Mouse (Mus musculus) heart, postnatal 14 days (tissue): ENCODE measurements around the gene Pes1. TPM values are rescaled to one million over a fixed set of nuclear protein-coding genes. Genes with fewer than 3 reads are reported as not detected.
"Not testable (repeated sequence)": the region's sequence is repeated elsewhere in the genome, so short reads cannot be mapped to it uniquely, and the experiment has no call there.

Source experiments
- DNase-seq, 2 experiments: peaks; one replicate each; pipeline ENCODE4 v3.0.0; 2021 to 2022
- intact Hi-C: fragments of 180-260 bp; cut with DNase I; formaldehyde crosslinking; loops from one replicate; pipeline ENCODE4 v1.15.1; 2025
- long read RNA-seq, 2 experiments: library from polyadenylated mRNA; stranded (forward); transcript quantifications; one replicate each; pipeline ENCODE4 v2.0.0; 2021
- total RNA-seq, 2 experiments: library from RNA; stranded (reverse); gene quantifications; 2 replicates each; pipeline ENCODE4 v1.2.3; 2021

Gene Pes1
- total RNA-seq = 10 to 100 TPM; 26.2 to 27.8 TPM
- long read RNA-seq, experiment 1, transcript Pes1-201 (15 exons, 2,911 nt) = major isoform, 19 of 20 reads
- long read RNA-seq, experiment 1, partial matches to known transcripts = 0 of 20 reads
- long read RNA-seq, experiment 1, other reads (novel, unspliced or antisense) = 1 of 20 reads
- long read RNA-seq, experiment 2, transcript Pes1-201 (15 exons, 2,911 nt) = major isoform, 17 of 18 reads
- long read RNA-seq, experiment 2, partial matches to known transcripts = 1 of 18 reads
- long read RNA-seq, experiment 2, other reads (novel, unspliced or antisense) = 0 of 18 reads

GRCm38 (mm10) chr11:3963610-3964415, at the start of gene Pes1:
TSS of gene Pes1 (plus strand) at chr11:3963975.
- DNase-seq = peak; percentile 77 to 82
- intact Hi-C loops = no loop called here

DNA sequence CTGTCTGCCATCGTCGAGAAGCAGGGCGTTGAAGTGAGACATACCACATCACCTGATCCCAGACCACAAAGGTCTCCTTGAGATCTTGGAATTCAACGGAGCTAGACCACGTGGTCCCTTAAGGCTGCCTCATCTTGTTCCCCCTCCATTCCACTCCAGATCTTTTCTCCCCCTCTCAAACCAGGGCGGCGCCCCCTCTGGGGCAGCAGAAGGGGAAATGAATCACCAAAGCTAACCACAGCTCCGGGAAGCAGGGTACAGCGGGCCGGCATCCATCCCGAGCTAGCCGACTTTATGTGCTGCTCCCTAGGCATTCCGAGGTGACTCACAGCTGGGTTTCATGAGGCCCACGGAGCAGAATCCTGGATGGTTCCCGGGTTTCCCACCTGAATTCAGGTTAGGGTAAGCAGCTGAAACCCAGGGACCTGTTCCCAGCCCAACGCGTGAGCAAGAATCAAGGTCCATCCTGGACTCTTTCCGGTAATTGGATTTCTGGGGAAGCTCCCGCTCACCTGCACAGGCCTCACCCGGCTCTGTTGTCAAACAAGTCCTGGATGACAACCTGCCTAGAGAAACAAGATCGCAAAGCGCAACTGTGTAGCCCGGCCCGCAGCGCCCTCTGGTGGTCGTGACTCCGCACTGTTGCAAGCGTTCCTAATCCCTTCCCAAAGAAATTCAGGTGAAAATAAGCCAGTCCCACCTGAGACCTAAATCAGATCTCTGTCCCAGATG, 49.5 kb upstream of the Pes1 start, which contains the start of gene Slc35e4:
TSS of gene Slc35e4 (minus strand) at position 556 of the 732 bp plus-strand sequence.
- peak; percentile 86 to 90 for DNase-seq
- intact Hi-C loops = loop anchor here (2.0 kb wide), 2 partner anchors 33 to 107 kb away; no protein-coding TSS in a partner anchor

DNA sequence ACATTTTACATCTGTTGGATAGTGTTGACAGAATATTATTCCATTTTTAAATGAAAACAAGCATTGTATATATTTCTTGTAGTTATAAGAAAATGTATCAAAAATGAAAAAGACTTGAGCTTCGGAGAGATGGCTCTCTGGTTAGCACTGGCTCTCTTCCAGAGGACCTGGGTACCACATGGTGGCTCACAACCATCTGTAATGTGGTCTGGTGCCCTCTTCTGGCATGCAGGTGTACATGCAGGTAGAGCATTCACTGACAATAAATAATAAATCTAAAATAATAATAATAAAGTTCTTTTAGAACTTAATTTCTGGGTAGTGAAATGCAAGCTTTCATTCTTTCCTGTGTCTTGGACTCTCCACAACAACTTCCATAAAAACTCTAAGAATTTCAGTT, 45.0 kb upstream of the Pes1 start:
- intact Hi-C loops = no loop called here
- peak in 1 of 2 experiments; percentile 37 for DNase-seq

DNA sequence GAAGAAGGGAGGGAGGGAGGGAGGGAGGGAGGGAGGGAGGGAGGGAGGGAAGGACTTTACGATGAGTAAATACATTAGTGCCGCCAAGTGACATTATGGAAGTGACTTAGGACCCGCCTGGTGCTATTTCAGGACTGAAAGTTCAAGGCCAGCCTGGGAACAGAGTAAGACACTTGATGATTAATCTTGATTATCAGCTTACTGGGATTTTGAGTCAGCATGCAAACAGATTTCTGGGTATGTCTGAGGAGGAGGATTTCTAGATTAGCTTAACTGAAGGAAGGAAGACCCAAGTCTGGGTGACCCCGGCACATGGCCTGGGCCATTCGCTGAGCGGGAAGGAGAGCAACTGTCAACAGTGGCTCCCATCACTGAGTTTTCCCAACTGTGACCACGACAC, 43.3 kb upstream of the Pes1 start:
- intact Hi-C loops = no loop called here
- DNase-seq = no peak

- intact Hi-C loops = no loop called here
- DNase-seq = peak; percentile 30 to 57
Observed at GRCm38 (mm10) chr11:3921281-3921850, 42.4 kb upstream of the Pes1 start.

DNA sequence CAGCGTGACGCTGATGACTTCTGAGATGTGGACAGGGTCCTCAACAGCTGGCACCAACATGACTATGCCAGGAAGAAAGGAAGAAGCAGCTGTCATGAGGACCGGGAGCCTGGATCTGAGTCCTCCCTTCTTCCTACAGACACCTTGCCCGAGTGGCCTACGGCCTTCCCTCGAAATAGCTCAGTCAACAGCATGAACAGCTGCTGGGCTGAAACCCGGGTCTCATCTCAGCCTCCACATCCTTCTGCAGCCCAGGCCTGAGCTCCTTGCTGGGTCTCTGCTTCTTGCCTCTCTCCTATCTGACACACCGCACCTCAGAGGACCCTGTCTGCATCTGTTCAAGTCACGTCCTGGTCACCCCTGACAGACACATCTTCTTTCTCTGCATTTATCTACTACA, 41.7 kb upstream of the Pes1 start:
- no peak for DNase-seq
- intact Hi-C loops = no loop called here

GRCm38 (mm10) chr11:3922731-3923130, 41.0 kb upstream of the Pes1 start:
- intact Hi-C loops = no loop called here
- no peak for DNase-seq

DNA sequence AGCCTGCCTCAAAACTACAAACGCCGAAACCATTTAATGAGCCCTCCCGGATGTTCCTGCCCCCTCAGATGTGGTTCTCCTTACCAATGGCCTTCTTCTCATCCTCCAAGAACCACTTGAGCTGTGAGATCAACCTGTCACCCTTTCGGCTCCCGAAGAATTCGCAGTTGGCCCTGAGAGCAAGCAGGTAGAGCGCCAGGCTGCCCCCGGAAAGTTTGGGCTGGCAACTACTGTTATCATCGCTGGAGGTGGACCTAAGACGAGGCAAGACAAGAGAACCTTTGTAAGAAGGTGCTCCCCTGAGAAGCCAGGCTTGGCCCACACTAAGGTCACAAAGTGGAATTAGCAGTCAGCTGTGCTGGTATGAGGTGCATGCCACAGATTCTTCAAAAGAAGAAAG, 37.9 kb upstream of the Pes1 start:
- intact Hi-C loops = no loop called here
- no peak for DNase-seq

DNA sequence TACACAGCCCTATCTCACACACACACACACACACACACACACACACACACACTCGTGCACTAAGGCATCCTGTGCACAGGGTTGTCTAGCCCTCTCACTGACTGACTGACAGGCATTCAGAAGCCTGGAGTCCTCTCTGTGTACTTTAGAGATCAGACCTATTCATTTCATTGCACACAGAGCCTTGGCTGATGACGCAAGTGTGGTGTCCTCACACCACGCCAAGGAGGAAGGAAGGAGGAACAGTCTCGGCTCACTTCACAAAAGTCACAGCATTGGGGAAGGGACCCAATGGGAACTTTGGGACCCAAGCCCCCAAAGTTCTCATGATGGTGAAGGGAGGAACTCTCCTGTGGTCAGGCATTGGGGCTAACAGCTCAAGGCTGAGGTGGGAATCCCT, 33.8 kb upstream of the Pes1 start:
- intact Hi-C loops = no loop called here
- no peak for DNase-seq

DNA sequence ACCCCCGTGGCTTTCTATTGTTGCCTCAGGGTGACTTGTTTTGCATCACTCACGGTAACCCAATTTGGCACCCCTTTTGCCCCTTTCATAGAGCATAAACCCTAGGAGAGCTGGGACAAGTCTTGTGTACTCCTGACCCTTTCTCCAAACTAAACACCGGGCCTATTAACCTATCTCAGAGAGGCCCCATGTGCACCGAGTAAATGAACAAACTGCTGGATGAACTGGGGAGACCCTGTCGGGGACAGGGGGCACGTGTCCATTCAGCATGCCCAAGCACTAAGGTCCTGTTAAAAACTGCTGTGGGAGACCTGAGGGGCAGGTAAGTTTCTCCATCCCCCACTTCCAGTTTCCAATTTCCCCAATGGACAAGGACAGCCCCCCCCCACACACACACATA, 32.8 kb upstream of the Pes1 start:
- DNase-seq = no peak
- intact Hi-C loops = no loop called here

- peak; percentile 88 to 91 for DNase-seq
- intact Hi-C loops = no loop called here
Observed at GRCm38 (mm10) chr11:3931511-3932211, 32.1 kb upstream of the Pes1 start, which contains the start of gene Tcn2. TSS of gene Tcn2 (minus strand) at chr11:3932159.

GRCm38 (mm10) chr11:3933756-3934285, 30.0 kb upstream of the Pes1 start:
- DNase-seq = no peak
- intact Hi-C loops = no loop called here

DNA sequence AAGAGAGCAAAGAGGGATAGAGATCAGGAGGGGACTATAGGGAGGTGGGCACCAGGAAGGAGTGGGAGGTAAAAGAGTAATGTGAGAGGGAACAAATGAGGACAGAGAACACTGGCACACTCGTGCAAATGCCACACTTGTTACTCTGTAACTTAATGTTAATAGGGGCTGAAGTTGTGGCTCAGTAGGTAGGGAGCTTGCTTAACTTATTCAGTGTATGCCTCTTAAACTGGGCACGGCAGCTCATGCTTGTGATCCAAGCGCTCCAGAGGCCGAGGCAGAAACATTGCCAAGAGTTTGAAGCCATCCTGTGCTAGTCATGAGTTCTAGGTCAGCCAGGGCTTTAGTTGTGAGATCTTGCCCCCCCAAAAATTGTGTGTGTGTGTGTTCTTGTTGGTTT, 28.6 kb upstream of the Pes1 start:
- DNase-seq = no peak

GRCm38 (mm10) chr11:3936318-3936717, 27.5 kb upstream of the Pes1 start:
- no peak for DNase-seq
- intact Hi-C loops = no loop called here

More for the DNA sequence above, 28.6 kb upstream of the Pes1 start:
- intact Hi-C loops = no loop called here

DNA sequence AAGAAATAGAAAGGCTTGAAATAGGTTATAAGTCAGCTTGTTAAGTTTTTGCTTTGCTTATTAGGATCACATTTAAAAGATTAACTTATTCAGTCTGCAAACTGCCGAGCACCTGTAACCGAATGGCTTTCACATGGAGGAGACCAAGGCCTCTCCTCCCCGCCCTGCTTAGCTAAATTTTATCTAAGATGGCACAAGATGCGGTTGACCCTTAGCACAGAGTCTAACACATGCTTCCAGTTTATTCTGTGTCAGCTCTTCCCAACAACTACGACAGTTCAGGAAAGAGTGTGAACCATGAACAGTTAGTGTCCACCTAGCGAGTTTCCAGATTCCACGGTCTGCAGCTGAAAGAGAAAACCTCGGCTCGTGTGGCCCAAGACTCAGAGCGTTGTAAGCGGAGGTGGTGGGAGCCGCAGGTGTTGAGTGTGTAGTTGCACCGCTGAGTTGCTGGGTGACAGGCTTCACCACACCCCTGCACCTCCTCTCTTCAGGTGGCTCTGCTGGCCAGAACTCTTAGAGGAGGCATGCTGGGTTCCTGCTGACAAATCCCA, 26.4 kb upstream of the Pes1 start:
- no peak for DNase-seq
- intact Hi-C loops = no loop called here

DNA sequence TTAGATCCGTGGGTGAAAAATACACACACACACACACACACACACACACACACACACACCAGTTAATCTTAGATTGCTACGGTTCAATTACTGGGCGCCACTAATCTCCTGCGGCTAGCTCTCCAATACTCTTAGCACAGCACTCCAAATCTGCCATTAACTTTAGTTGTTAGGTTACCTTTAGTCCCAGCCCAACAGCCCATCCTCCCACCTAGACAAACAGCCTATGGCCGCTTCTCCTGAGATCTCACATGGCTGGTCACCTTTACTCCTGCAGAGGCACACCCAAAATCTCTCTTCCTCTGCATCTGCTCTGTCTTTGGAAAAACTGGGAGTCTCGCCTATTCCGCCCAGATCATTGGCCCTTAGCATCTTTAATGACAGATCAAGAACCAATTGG, 22.4 kb upstream of the Pes1 start:
- DNase-seq = no peak
- intact Hi-C loops = no loop called here

- intact Hi-C loops = no loop called here
- DNase-seq = no peak
Observed at GRCm38 (mm10) chr11:3946386-3946785, 17.4 kb upstream of the Pes1 start.

DNA sequence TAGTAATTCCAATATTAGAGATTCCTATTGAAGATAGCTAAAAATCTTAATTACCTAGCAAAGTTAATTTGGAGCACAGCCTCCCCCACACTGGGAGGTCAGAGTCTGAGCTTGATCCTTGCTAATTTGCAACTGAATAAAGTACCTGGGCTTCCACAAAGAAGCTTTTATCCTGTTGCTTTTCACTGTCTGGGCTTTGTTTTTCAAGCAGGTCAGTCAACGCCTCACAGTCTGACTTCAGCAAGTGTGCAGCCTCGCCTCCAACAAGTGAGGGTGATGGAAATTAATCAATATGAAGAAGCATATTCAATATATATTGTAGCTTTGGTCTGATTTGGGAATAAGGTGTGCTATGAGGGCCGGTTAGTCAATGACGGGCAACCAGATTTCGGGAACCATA, 8.9 kb upstream of the Pes1 start:
- intact Hi-C loops, DNase-seq: not testable (repeated sequence)

GRCm38 (mm10) chr11:3955371-3955770, 8.4 kb upstream of the Pes1 start:
- DNase-seq, intact Hi-C loops: not testable (repeated sequence)
